Mouse (Mus musculus) hindbrain, postnatal 0 days (tissue): ENCODE results near the gene Csrp3. TPM values are rescaled to one million over a fixed set of nuclear protein-coding genes. Genes with fewer than 3 reads are reported as not detected.

Source experiments
- ATAC-seq: fragments of 200-750 bp; cut with Nextera tagmentation; 2 replicates; pipeline ENCODE4 v1.8.0; 2017; ENCODE audit warnings: mild to moderate bottlenecking, moderate TSS enrichment, moderate library complexity
- DNase-seq: peaks from one replicate; pipeline ENCODE4 v3.0.0-alpha.2; 2015; ENCODE audit warnings: low spot score
- H3K27ac ChIP-seq: fragments of 300-500 bp; sonication (generic); 2 replicates; pipeline ENCODE4 v1.5.1; 2014; ENCODE audit warnings: mild to moderate bottlenecking
- H3K27me3 ChIP-seq: fragments of 300-500 bp; sonication (generic); 2 replicates; pipeline ENCODE4 v1.6.1; 2014; ENCODE audit warnings: low read length, mixed read lengths; ENCODE audit not compliant: insufficient read depth
- H3K36me3 ChIP-seq: fragments of 300-500 bp; sonication (generic); 2 replicates; pipeline ENCODE4 v1.6.1; 2014; ENCODE audit warnings: low read length, mixed read lengths; ENCODE audit not compliant: insufficient read depth
- H3K4me1 ChIP-seq: fragments of 300-500 bp; sonication (generic); 2 replicates; pipeline ENCODE4 v1.6.1; 2014; ENCODE audit warnings: antibody characterized with exemption, low read length, mixed read lengths; ENCODE audit not compliant: insufficient read depth
- H3K4me2 ChIP-seq: fragments of 300-500 bp; sonication (generic); 2 replicates; pipeline ENCODE4 v1.6.1; 2014; ENCODE audit warnings: low read depth, mild to moderate bottlenecking, low read length, moderate library complexity, mixed read lengths
- H3K4me3 ChIP-seq: fragments of 300-500 bp; sonication (generic); 2 replicates; pipeline ENCODE4 v1.5.1; 2014; ENCODE audit warnings: low read length
- H3K9ac ChIP-seq: fragments of 300-500 bp; sonication (generic); replicated peaks from 2 replicates; pipeline ENCODE4 v1.6.1; 2014; ENCODE audit warnings: mild to moderate bottlenecking, low read length, moderate library complexity, mixed read lengths
- H3K9me3 ChIP-seq: fragments of 300-500 bp; sonication (generic); 2 replicates; pipeline ENCODE4 v1.6.1; 2016; ENCODE audit warnings: low read length, mixed read lengths
- CTCF ChIP-seq: IDR thresholded peaks from 2 replicates; pipeline ENCODE4 v1.5.1; 2016; ENCODE audit warnings: antibody characterized with exemption, control low read depth, low read depth
- WGBS: fragments of 180-500 bp; shearing (Covaris S2); extraction: QIAGEN DNeasy Blood & Tissue Kit; methylation state at CpG from one replicate; pipeline ENCODE4 v1.1.7; 2014; 5-methylcytosine and 5-hydroxymethylcytosine counted together
- polyA plus RNA-seq: library from polyadenylated mRNA; unstranded; fragments of >200 nt; fragmentation: Nextera tagmentation; extraction: Ambion mirVana; gene quantifications from 2 replicates; pipeline ENCODE4 v1.2.1, GENCODE M21; 2015
- total RNA-seq: library from RNA; depleted of rRNA; stranded (reverse); fragments of >200 nt; gene quantifications from 2 replicates; pipeline ENCODE4 v1.2.3, GENCODE M21; 2014

Csrp3 gene
- total and polyA plus RNA-seq, 2 experiments from 2014 or later: not detected

DNA sequence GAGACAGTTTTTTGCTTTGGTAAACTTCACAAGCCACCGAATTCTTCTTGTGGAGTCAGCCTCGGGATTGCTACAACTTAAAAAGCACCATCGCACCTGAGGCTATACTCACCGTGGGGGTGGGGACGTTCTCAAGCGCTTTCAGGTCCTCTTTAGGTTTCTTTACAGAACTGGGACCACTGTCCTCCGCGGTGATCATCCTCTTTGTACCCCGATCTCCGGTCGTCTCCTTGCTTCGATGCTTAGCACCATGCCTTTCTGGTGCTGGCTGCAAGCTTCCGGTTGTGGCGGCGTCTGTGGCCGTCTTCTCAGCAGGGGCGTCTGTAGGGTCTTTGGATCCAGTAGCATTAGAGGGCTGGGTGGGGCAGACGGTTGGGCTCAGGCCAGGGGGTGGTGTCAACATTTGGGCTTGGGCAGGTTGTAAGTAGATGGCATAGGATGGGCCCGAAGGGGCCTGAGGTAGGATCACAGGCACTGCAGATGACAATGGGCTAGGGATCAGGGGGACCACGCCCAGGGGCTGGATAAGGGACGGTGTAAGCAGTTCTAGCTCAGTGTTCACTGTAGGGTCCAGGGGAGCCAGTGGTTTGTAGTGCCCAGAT is 22.8 kb upstream of the Csrp3 start:
- TF ChIP-seq CTCF: no peak
- Histone ChIP-seq H3K9ac (no peak overlapping the region), H3K27ac (no peak overlapping the region), H3K27me3 (no peaks in the 10 kb centered on the region), H3K9me3 (no peaks in the 10 kb centered on the region), H3K4me1 (no peaks in the 10 kb centered on the region), H3K4me2 (no peak overlapping the region), H3K4me3 (no peak overlapping the region), H3K36me3 (no peaks in the 10 kb centered on the region)
- no peak for DNase-seq
- 92% methylated on average over 21 of the region's 21 CpGs for WGBS
- ATAC-seq: no peak

DNA sequence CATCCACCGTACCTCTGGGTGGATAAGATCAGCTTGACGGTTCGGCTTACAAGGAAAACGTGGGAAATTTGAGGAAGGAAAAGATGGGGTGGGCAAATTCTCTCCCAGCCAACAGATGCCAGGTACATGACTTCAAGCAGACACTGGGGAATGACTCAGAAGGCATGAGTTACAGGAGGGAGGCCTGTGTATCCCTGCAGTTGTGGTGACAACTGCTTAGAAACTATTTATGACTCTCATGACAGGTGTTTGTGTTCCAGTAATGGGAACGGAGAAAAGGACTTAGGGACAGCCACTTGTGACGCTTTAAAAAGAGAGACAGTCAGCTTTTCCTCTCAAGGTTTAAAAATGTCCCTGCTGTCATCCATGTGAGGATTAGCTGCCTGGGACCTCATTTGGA is 22.3 kb upstream of the Csrp3 start:
- Histone ChIP-seq H3K36me3 (no peaks in the 10 kb centered on the region), H3K27me3 (no peaks in the 10 kb centered on the region), H3K9me3 (no peaks in the 10 kb centered on the region), H3K4me3 (no peak overlapping the region), H3K9ac (no peak overlapping the region), H3K27ac (no peak overlapping the region), H3K4me2 (no peak overlapping the region), H3K4me1 (no peaks in the 10 kb centered on the region)
- ATAC-seq (no peak), DNase-seq (no peak)
- TF ChIP-seq CTCF: no peak
- 84% methylated on average over 6 of the region's 6 CpGs for WGBS

DNA sequence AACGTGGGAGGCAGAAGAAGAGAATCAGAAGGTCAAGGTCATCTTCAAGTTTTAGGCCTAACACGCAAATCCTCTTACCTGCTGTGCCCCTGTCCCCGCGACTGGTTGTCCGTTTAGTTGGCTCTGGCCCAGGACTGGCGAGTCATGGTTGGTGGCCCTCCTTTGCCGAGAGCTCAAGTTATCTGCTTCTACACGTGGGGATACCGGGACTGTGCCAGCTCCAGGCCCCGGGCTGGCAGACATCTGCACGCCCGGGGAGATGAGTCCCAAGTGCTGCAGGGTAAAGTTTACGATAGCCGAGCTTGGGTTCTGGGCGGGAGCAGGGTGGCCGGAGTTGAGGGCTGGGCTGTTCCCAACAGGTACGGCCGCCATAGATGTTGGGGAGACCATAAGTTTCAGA is 19.7 kb upstream of the Csrp3 start:
- H3K36me3 ChIP-seq: no peaks in the 10 kb centered on the region
- no peak overlapping the region for H3K9ac ChIP-seq
- TF ChIP-seq CTCF: no peak
- WGBS: 86% methylated on average over 18 of the region's 18 CpGs
- DNase-seq (no peak), ATAC-seq (no peak)
- H3K9me3 ChIP-seq: no peaks in the 10 kb centered on the region
- no peak overlapping the region for H3K4me2 ChIP-seq
- H3K4me1 ChIP-seq: no peaks in the 10 kb centered on the region
- no peak overlapping the region for H3K4me3 ChIP-seq
- H3K27ac ChIP-seq: no peak overlapping the region
- no peaks in the 10 kb centered on the region for H3K27me3 ChIP-seq

DNA sequence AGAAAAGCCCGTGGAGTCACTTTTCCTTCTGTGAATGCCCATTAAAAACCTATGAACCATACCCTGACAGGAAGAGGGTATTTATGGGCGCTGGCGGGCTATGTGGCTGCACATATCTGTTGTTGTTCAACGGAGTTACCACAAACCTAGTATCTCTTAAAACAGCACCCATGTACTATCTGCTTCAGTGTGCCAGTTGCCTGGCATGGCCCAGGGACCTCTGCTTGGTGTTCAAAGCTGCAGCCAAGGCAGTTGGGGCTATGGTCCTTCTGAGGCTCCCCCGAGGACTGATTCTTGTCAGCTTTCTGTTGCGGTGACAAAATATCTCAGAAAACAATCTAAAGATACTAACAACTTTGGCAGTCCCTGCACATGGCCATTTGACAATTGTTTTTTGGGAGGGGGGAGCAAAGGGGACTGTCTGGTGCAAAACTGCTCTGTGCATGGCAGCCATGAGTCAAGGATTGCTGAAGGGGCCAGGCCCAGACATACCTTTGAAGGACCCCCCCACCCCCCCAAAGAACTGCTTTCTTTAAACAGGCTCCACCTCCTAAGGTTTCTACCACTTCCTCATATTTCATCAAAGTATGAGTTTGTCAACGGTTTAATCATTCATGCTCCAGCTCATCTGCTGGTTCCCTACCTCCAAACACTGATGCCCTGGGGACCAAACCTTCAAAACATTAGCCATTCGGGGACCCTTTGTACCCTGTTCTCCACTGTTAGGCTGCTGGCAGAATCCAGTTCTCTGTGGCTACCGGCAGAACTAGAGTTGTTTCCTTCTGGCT is 17.0 kb upstream of the Csrp3 start:
- TF ChIP-seq CTCF: no peak
- no peak for ATAC-seq
- no peak overlapping the region for H3K9ac ChIP-seq
- no peaks in the 10 kb centered on the region for H3K9me3 ChIP-seq
- no peak overlapping the region for H3K27ac ChIP-seq
- DNase-seq: no peak
- no peak overlapping the region for H3K4me3 ChIP-seq
- H3K36me3 ChIP-seq: no peaks in the 10 kb centered on the region
- H3K27me3 ChIP-seq: no peaks in the 10 kb centered on the region
- H3K4me1 ChIP-seq: no peaks in the 10 kb centered on the region
- no peak overlapping the region for H3K4me2 ChIP-seq
- 90% methylated on average over 9 of the region's 9 CpGs for WGBS

DNA sequence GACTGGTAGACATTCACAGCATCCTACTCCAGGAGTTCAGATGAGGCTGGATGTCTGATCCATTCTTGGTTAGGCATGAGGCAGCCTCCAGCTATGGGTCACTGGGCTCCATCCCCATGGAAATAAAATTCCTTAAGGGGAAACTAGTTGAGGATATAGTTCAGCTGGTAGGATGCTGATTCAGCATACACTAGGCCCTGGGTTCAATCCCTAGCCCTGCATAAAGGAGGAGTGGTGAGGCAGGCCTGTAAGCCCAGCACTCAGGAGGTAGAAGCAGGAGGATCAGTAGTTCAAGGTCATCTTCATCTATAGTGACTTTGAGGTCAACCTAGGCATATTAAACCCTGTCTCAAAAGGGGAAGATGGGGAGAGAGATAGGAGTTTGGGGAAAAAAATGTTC is 16.4 kb upstream of the Csrp3 start:
- no peak for ATAC-seq

GRCm38 (mm10) chr7:48861796-48862195 is 14.0 kb upstream of the Csrp3 start:
- no peak overlapping the region for H3K4me2 ChIP-seq
- H3K9me3 ChIP-seq: no peaks in the 10 kb centered on the region
- TF ChIP-seq CTCF: no peak
- WGBS: 84% methylated on average over 4 of the region's 4 CpGs
- no peak overlapping the region for H3K4me3 ChIP-seq
- H3K36me3 ChIP-seq: no peaks in the 10 kb centered on the region
- H3K27ac ChIP-seq: no peak overlapping the region
- H3K4me1 ChIP-seq: no peaks in the 10 kb centered on the region
- no peaks in the 10 kb centered on the region for H3K27me3 ChIP-seq
- H3K9ac ChIP-seq: no peak overlapping the region
- ATAC-seq: no peak
- DNase-seq: no peak

More for the DNA sequence above, 16.4 kb upstream of the Csrp3 start:
- H3K4me1 ChIP-seq: no peaks in the 10 kb centered on the region
- H3K4me3 ChIP-seq: no peak overlapping the region
- no peak overlapping the region for H3K4me2 ChIP-seq
- no peak for DNase-seq
- TF ChIP-seq CTCF: no peak
- no peak overlapping the region for H3K27ac ChIP-seq
- no peaks in the 10 kb centered on the region for H3K9me3 ChIP-seq
- H3K9ac ChIP-seq: no peak overlapping the region
- H3K27me3 ChIP-seq: no peaks in the 10 kb centered on the region
- H3K36me3 ChIP-seq: no peaks in the 10 kb centered on the region

GRCm38 (mm10) chr7:48860948-48861347 is 13.1 kb upstream of the Csrp3 start:
- Histone ChIP-seq H3K4me1 (no peaks in the 10 kb centered on the region), H3K36me3 (no peaks in the 10 kb centered on the region), H3K27me3 (no peaks in the 10 kb centered on the region), H3K4me3 (no peak overlapping the region), H3K9me3 (no peaks in the 10 kb centered on the region), H3K4me2 (no peak overlapping the region), H3K9ac (no peak overlapping the region), H3K27ac (no peak overlapping the region)
- DNase-seq (no peak), ATAC-seq (no peak)
- 73% methylated on average over 1 of the region's 1 CpGs for WGBS
- TF ChIP-seq CTCF: no peak
